8 mouse cellular contexts compared by ENCODE assay signal in genomic region chr2:6129555-6130355, GRCm38 (mm10). TPM values are rescaled to one million over a fixed set of nuclear protein-coding genes. Genes with fewer than 3 reads are reported as not detected.
DNase-seq lines count a peak whose midpoint lies in the region; ATAC-seq and TF ChIP-seq lines count a peak whose summit lies in the region.

TSS of gene Proser2 (minus strand) at chr2:6130211.

- peak; percentile 92 to 95 for DNase-seq in adrenal gland, adult (ENCODE audit: inconsistent age in 2 of 2, low spot score in 1 of 2)
- peak; percentile 61 to 69 for DNase-seq in cerebellum, postnatal 14 days
- DNase-seq in gastrocnemius, adult 2 months = peak; percentile 91
- peak; percentile 78 for DNase-seq in hindbrain, embryonic 14.5 days (ENCODE audit: low spot score)
- DNase-seq in layer of hippocampus, postnatal 25 days (ENCODE audit: extremely low spot score in 1 of 2, low spot score in 1 of 2) = peak; percentile 19 to 33
- DNase-seq in lung, postnatal 10 days = peak; percentile 86
- DNase-seq in retina, embryonic 14.5 days (ENCODE audit: low spot score) = peak; percentile 85
- DNase-seq in urinary bladder, postnatal 10 days (ENCODE audit: low spot score) = peak; percentile 42

- intact Hi-C loops in gastrocnemius, adult 2 months (cut with DNase I) = no loop called here

- H3K9ac ChIP-seq in hindbrain, embryonic 14.5 days = peak within 1 kb of the TSS; percentile 62

- H3K9me3 ChIP-seq in hindbrain, embryonic 14.5 days (ENCODE audit: control insufficient read depth, low read length) = no peaks in the 10 kb centered on the region

- TF ChIP-seq CTCF in gastrocnemius, adult 2 months (IDR thresholded peaks at IDR 0.05) = 0 out of 2 replicates have a peak, but pooled peaks have one; percentile 9

- peak; percentile 90 for ATAC-seq in hindbrain, embryonic 14.5 days (ENCODE audit: low FRiP score)

- H3K4me2 ChIP-seq in hindbrain, embryonic 14.5 days (replicated peaks) = peak within 1 kb of the TSS; percentile 95

- peaks cover 4% of the 10 kb centered on the region for H3K4me1 ChIP-seq in hindbrain, embryonic 14.5 days (replicated peaks; ENCODE audit: control insufficient read depth, insufficient read depth, low read length)

- peaks cover 30% of the 10 kb centered on the region; the same call in 1 of the 2 replicates for H3K27me3 ChIP-seq in hindbrain, embryonic 14.5 days (ENCODE audit: control insufficient read depth, insufficient read depth, low read length)

- no peaks in the 10 kb centered on the region for H3K36me3 ChIP-seq in hindbrain, embryonic 14.5 days (replicated peaks; ENCODE audit: control insufficient read depth, insufficient read depth)

- H3K4me3 ChIP-seq in gastrocnemius, adult 2 months = peak within 1 kb of the TSS; percentile 93
- H3K4me3 ChIP-seq in hindbrain, embryonic 14.5 days (replicated peaks; ENCODE audit: low read length) = peak within 1 kb of the TSS; percentile 83

- H3K27ac ChIP-seq in gastrocnemius, adult 2 months = peak within 1 kb of the TSS; percentile 84
- H3K27ac ChIP-seq in hindbrain, embryonic 14.5 days = no peak within 1 kb of the TSS

- under 1% methylated on average over 81 of the region's 83 CpGs for WGBS in hindbrain, embryonic 14.5 days

RNA-seq across cellular contexts. Expression of gene Proser2, which starts in this region (rescaled TPM):
- 1 to 10 TPM; 1.4 to 2.1 TPM for total RNA-seq in gastrocnemius, adult 2 months (2021)
- polyA plus RNA-seq in hindbrain, embryonic 14.5 days (2014; fragmentation: Nextera tagmentation; extraction: Ambion mirVana) = 6.2 and 7.7 TPM in 2 replicates
- 1 to 10 TPM; 2.2 to 2.4 TPM for total RNA-seq in layer of hippocampus, postnatal 25 days (2021)

Comparison
In these comparisons a context has a peak if more than half of its experiments do, and no peak if none do; other contexts are left out.
1. DNase-seq: peak in every context shown above with its lines; median percentile 94 in adrenal gland, adult; 91 in gastrocnemius, adult 2 months; 86 in lung, postnatal 10 days; 85 in retina, embryonic 14.5 days; 78 in hindbrain, embryonic 14.5 days; 65 in cerebellum, postnatal 14 days; 42 in urinary bladder, postnatal 10 days; 26 in layer of hippocampus, postnatal 25 days.